Mouse (Mus musculus) small intestine, adult 10 weeks (tissue): ENCODE results near the gene Dicer1. TPM values are rescaled to one million over a fixed set of nuclear protein-coding genes. Genes with fewer than 3 reads are reported as not detected.

Experiments
- polyA plus RNA-seq: library from polyadenylated mRNA; stranded (reverse); fragments of 350-450 nt; fragmentation: Illumina TruSeq; extraction: RNeasy Lipid Tissue Mini Kit (QIAGEN cat#74804); gene quantifications from one replicate; pipeline ENCODE4 v1.2.3, GENCODE M21; 2014; ENCODE audit warnings: low replicate concordance

The Dicer1 gene
- polyA plus RNA-seq: 28.3 TPM

DNA sequence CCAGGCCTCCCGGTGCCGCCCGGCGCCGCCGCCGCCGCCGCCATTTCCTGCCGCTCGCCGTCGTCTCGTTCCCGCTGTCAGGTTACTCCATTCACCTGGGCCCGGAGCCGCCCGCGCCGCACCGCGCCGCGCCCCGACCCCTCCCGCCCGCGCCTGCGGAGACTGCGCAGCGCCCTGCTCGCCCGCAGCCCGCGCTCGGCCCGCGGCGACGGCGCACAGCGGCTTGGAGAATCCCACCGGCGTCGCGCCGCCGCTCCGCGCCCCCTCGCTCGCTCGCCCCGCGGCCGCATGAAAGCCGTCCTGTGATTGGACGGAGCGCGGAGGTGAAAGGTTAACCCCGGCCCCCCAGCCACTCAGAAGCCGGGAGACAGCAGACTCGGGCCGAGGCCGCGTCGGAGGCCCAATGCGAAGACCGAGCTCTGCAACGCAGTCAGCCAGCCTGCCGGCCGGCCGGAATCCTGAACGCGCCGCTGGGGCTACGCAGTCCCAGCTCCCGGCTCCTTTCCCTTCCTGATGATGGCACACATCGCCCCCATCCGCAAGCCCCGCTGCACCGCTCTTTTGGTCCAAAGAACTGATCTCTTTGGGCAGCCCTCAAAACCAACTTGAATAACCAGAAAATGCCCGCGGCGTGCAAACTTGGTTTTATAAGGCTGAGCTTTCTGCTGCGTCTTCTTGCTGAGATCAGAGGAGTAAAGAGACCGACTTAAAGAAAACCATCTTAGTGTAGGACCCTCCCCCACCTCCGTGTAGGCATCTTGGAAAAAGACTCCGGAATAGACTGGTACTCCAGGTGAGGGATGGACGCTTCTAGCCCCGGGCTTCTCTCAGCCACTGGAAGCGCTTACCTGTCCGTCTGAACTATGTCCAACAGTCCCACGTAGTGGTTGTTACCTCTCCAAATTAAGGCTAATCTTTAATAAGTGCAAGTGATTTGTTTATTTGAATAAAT lies at the start of gene Dicer1:
Gene Dicer1 (minus strand): TSS at position 139 of the 952 bp plus-strand sequence.

Other genes starting within 250 kb of the Dicer1 start
- 5.6 TPM for gene Clmn, start 113.1 kb upstream of the Dicer1 start, polyA plus RNA-seq